Mouse (Mus musculus): Measurements from ENCODE around the gene Metap1d. TPM values are rescaled to one million over a fixed set of nuclear protein-coding genes. Genes with fewer than 3 reads are reported as not detected.

Metap1d gene
- polyA plus RNA-seq, 1 experiment from 2014 or later = 13.5 TPM

GRCm38 (mm10) chr2:71458624-71459023, 5.5 kb downstream of the Metap1d start:
- no peak for TF ChIP-seq CTCF (IDR thresholded peaks at IDR 0.05; ENCODE audit: low read depth)
- 73% methylated on average over 13 of the region's 13 CpGs for WGBS
- no peak overlapping the region for H3K4me2 ChIP-seq (replicated peaks; ENCODE audit: low read depth)

GRCm38 (mm10) chr2:71459659-71460058, 6.6 kb downstream of the Metap1d start:
- no peak overlapping the region for H3K4me3 ChIP-seq (ENCODE audit: low read depth, low read length)

More at GRCm38 (mm10) chr2:71458624-71459023, 5.5 kb downstream of the Metap1d start:
- H3K9me3 ChIP-seq (ENCODE audit: control insufficient read depth) = no peaks in the 10 kb centered on the region
- no peaks in the 10 kb centered on the region for H3K36me3 ChIP-seq (ENCODE audit: control insufficient read depth, insufficient read depth)
- H3K27ac ChIP-seq (ENCODE audit: low read depth, low read length) = no peak overlapping the region
- no peak overlapping the region for H3K4me3 ChIP-seq (ENCODE audit: low read depth, low read length)
- H3K4me1 ChIP-seq (replicated peaks; ENCODE audit: control insufficient read depth, insufficient read depth, low read length) = no peaks in the 10 kb centered on the region
- no peaks in the 10 kb centered on the region for H3K27me3 ChIP-seq (replicated peaks; ENCODE audit: control insufficient read depth, insufficient read depth, low read length)
- no peak for ATAC-seq
- H3K9ac ChIP-seq (ENCODE audit: low read depth, low read length) = no peak overlapping the region

GRCm38 (mm10) chr2:71461139-71461538, 8.1 kb downstream of the Metap1d start:
- ATAC-seq = no peak
- Histone ChIP-seq H3K4me1 (replicated peaks; ENCODE audit: control insufficient read depth, insufficient read depth, low read length) (no peaks in the 10 kb centered on the region), H3K9me3 (ENCODE audit: control insufficient read depth) (no peaks in the 10 kb centered on the region), H3K27ac (ENCODE audit: low read depth, low read length) (no peak overlapping the region), H3K4me2 (replicated peaks; ENCODE audit: low read depth) (no peak overlapping the region), H3K9ac (ENCODE audit: low read depth, low read length) (no peak overlapping the region), H3K27me3 (replicated peaks; ENCODE audit: control insufficient read depth, insufficient read depth, low read length) (no peaks in the 10 kb centered on the region), H3K36me3 (ENCODE audit: control insufficient read depth, insufficient read depth) (no peaks in the 10 kb centered on the region), H3K4me3 (ENCODE audit: low read depth, low read length) (no peak overlapping the region)
- TF ChIP-seq CTCF (IDR thresholded peaks at IDR 0.05; ENCODE audit: low read depth) = no peak
- WGBS = 78% methylated on average over 6 of the region's 6 CpGs

More at GRCm38 (mm10) chr2:71459659-71460058, 6.6 kb downstream of the Metap1d start:
- Histone ChIP-seq H3K9ac (ENCODE audit: low read depth, low read length) (no peak overlapping the region), H3K4me2 (replicated peaks; ENCODE audit: low read depth) (no peak overlapping the region), H3K36me3 (ENCODE audit: control insufficient read depth, insufficient read depth) (no peaks in the 10 kb centered on the region), H3K27me3 (replicated peaks; ENCODE audit: control insufficient read depth, insufficient read depth, low read length) (no peaks in the 10 kb centered on the region), H3K4me1 (replicated peaks; ENCODE audit: control insufficient read depth, insufficient read depth, low read length) (no peaks in the 10 kb centered on the region), H3K27ac (ENCODE audit: low read depth, low read length) (no peak overlapping the region), H3K9me3 (ENCODE audit: control insufficient read depth) (no peaks in the 10 kb centered on the region)
- 76% methylated on average over 1 of the region's 1 CpGs for WGBS
- TF ChIP-seq CTCF (IDR thresholded peaks at IDR 0.05; ENCODE audit: low read depth) = no peak
- ATAC-seq = no peak

GRCm38 (mm10) chr2:71461589-71461988, 8.5 kb downstream of the Metap1d start:
- Histone ChIP-seq H3K4me1 (replicated peaks; ENCODE audit: control insufficient read depth, insufficient read depth, low read length) (no peaks in the 10 kb centered on the region), H3K27me3 (replicated peaks; ENCODE audit: control insufficient read depth, insufficient read depth, low read length) (no peaks in the 10 kb centered on the region), H3K4me3 (ENCODE audit: low read depth, low read length) (no peak overlapping the region), H3K27ac (ENCODE audit: low read depth, low read length) (no peak overlapping the region), H3K4me2 (replicated peaks; ENCODE audit: low read depth) (no peak overlapping the region), H3K9ac (ENCODE audit: low read depth, low read length) (no peak overlapping the region), H3K36me3 (ENCODE audit: control insufficient read depth, insufficient read depth) (no peaks in the 10 kb centered on the region), H3K9me3 (ENCODE audit: control insufficient read depth) (no peaks in the 10 kb centered on the region)
- no peak for TF ChIP-seq CTCF (IDR thresholded peaks at IDR 0.05; ENCODE audit: low read depth)
- WGBS = 76% methylated on average over 7 of the region's 7 CpGs
- ATAC-seq = no peak

GRCm38 (mm10) chr2:71462066-71462465, 9.0 kb downstream of the Metap1d start:
- WGBS = 87% methylated on average over 4 of the region's 4 CpGs

GRCm38 (mm10) chr2:71462553-71462952, 9.5 kb downstream of the Metap1d start:
- H3K27me3 ChIP-seq (replicated peaks; ENCODE audit: control insufficient read depth, insufficient read depth, low read length) = no peaks in the 10 kb centered on the region
- H3K9me3 ChIP-seq (ENCODE audit: control insufficient read depth) = no peaks in the 10 kb centered on the region
- H3K4me2 ChIP-seq (replicated peaks; ENCODE audit: low read depth) = no peak overlapping the region
- H3K27ac ChIP-seq (ENCODE audit: low read depth, low read length) = no peak overlapping the region
- H3K4me1 ChIP-seq (replicated peaks; ENCODE audit: control insufficient read depth, insufficient read depth, low read length) = no peaks in the 10 kb centered on the region
- H3K4me3 ChIP-seq (ENCODE audit: low read depth, low read length) = no peak overlapping the region
- no peak overlapping the region for H3K9ac ChIP-seq (ENCODE audit: low read depth, low read length)
- no peak for ATAC-seq
- no peaks in the 10 kb centered on the region for H3K36me3 ChIP-seq (ENCODE audit: control insufficient read depth, insufficient read depth)
- 74% methylated on average over 3 of the region's 3 CpGs for WGBS
- no peak for TF ChIP-seq CTCF (IDR thresholded peaks at IDR 0.05; ENCODE audit: low read depth)

More at GRCm38 (mm10) chr2:71462066-71462465, 9.0 kb downstream of the Metap1d start:
- no peaks in the 10 kb centered on the region for H3K36me3 ChIP-seq (ENCODE audit: control insufficient read depth, insufficient read depth)
- no peak overlapping the region for H3K9ac ChIP-seq (ENCODE audit: low read depth, low read length)
- no peak overlapping the region for H3K4me3 ChIP-seq (ENCODE audit: low read depth, low read length)
- H3K27ac ChIP-seq (ENCODE audit: low read depth, low read length) = no peak overlapping the region
- no peaks in the 10 kb centered on the region for H3K4me1 ChIP-seq (replicated peaks; ENCODE audit: control insufficient read depth, insufficient read depth, low read length)
- no peak for ATAC-seq
- no peak for TF ChIP-seq CTCF (IDR thresholded peaks at IDR 0.05; ENCODE audit: low read depth)
- no peaks in the 10 kb centered on the region for H3K27me3 ChIP-seq (replicated peaks; ENCODE audit: control insufficient read depth, insufficient read depth, low read length)
- H3K4me2 ChIP-seq (replicated peaks; ENCODE audit: low read depth) = no peak overlapping the region
- H3K9me3 ChIP-seq (ENCODE audit: control insufficient read depth) = no peaks in the 10 kb centered on the region

- WGBS = 40% methylated on average over 5 of the region's 6 CpGs
- Histone ChIP-seq H3K4me1 (replicated peaks; ENCODE audit: control insufficient read depth, insufficient read depth, low read length) (no peaks in the 10 kb centered on the region), H3K4me3 (ENCODE audit: low read depth, low read length) (no peak overlapping the region), H3K36me3 (ENCODE audit: control insufficient read depth, insufficient read depth) (no peaks in the 10 kb centered on the region), H3K9ac (ENCODE audit: low read depth, low read length) (no peak overlapping the region), H3K27ac (ENCODE audit: low read depth, low read length) (no peak overlapping the region), H3K4me2 (replicated peaks; ENCODE audit: low read depth) (no peak overlapping the region), H3K9me3 (ENCODE audit: control insufficient read depth) (no peaks in the 10 kb centered on the region), H3K27me3 (replicated peaks; ENCODE audit: control insufficient read depth, insufficient read depth, low read length) (no peaks in the 10 kb centered on the region)
- ATAC-seq = no peak
- TF ChIP-seq CTCF (IDR thresholded peaks at IDR 0.05; ENCODE audit: low read depth) = no peak
Observed at GRCm38 (mm10) chr2:71466103-71466502, 13.0 kb downstream of the Metap1d start.
